Mouse (Mus musculus) bone marrow, adult 2 months (tissue): ENCODE measurements around the gene Grm1.

Source experiments
- CTCF ChIP-seq: fragments of 200-500 bp; IDR thresholded peaks from 2 replicates; pipeline ENCODE4 v1.5.1; 2011; ENCODE audit warnings: low read length, control low read depth; ENCODE audit not compliant: control insufficient read depth, insufficient read depth
- POLR2A ChIP-seq: fragments of 200-500 bp; IDR thresholded peaks from 2 replicates; pipeline ENCODE4 v1.6.1; 2011; ENCODE audit warnings: low read depth, mild to moderate bottlenecking, control low read depth, low read length, borderline replicate concordance; ENCODE audit not compliant: control insufficient read depth

DNA sequence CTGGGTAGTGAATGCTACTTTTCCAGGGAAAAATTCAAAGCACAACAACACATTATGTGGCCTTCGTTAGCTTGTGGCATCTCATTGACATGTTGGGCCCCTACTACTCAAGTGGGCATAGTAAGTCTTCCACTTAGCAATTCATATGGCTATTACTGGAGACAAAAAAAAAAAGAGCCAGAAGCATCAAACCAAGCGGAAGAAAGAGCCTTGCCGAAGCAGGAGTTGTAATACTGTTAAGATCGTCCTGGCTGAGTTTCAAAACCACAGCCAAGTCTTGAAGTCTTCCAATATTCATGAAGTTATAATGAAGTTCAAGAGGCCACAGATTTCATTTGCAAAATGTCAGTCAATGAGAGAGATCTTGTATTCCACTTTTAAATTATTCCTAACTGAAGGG lies 319.1 kb downstream of the Grm1 start:
- TF ChIP-seq POLR2A (no peak), CTCF (no peak)
